Mouse (Mus musculus): Measurements from ENCODE around the gene Gm13278.
"Not testable (repeated sequence)": the region's sequence is repeated elsewhere in the genome, so short reads cannot be mapped to it uniquely, and the experiment has no call there.

GRCm38 (mm10) chr4:88785409-88785808 is 5.9 kb upstream of the Gm13278 start, which contains the start of gene Gm13276:
- not testable (repeated sequence) for TF ChIP-seq POLR2A (IDR thresholded peaks at IDR 0.05; ENCODE audit: borderline replicate concordance, extremely low read depth, insufficient read depth, insufficient read length, poor library complexity, severe bottlenecking); CTCF (IDR thresholded peaks at IDR 0.05; ENCODE audit: borderline replicate concordance, extremely low read depth, insufficient read depth, insufficient read length)
